Mouse (Mus musculus): ENCODE measurements at regions not wholly inside any gene's neighbourhood (a gene's known extent, or its start where the extent isn't known, plus 50 kb on each side); places are given as distances from the start of the nearest gene placed in this dataset.
"Not testable (repeated sequence)": the region's sequence is repeated elsewhere in the genome, so short reads cannot be mapped to it uniquely, and the experiment has no call there.

- DNase-seq (ENCODE audit: low spot score in 2 of 2), result peak; percentile 6 to 32
Observed at GRCm38 (mm10) chr13:82562576-82562975, 779.7 kb downstream of the Cetn3 start.

GRCm38 (mm10) chr13:82570925-82571324 lies 788.0 kb downstream of the Cetn3 start:
- DNase-seq (ENCODE audit: low spot score in 2 of 2), result no peak

GRCm38 (mm10) chr13:82577937-82578336 lies 795.1 kb downstream of the Cetn3 start:
- DNase-seq (ENCODE audit: low spot score in 2 of 2), result no peak

GRCm38 (mm10) chr13:82586335-82586734 lies 803.5 kb downstream of the Cetn3 start:
- no peak for DNase-seq (ENCODE audit: low spot score in 2 of 2)

GRCm38 (mm10) chr13:82593831-82594230 lies 811.0 kb downstream of the Cetn3 start:
- DNase-seq (ENCODE audit: low spot score in 2 of 2), result peak in 1 of 2 experiments; percentile 19

- no peak for DNase-seq (ENCODE audit: low spot score in 2 of 2)
Observed at GRCm38 (mm10) chr13:82595566-82595965, 812.7 kb downstream of the Cetn3 start.

- not testable (repeated sequence) for DNase-seq (ENCODE audit: low spot score in 2 of 2)
Observed at GRCm38 (mm10) chr13:82605868-82606267, 823.0 kb downstream of the Cetn3 start.

- no peak for DNase-seq (ENCODE audit: low spot score in 2 of 2)
Observed at GRCm38 (mm10) chr13:82619005-82619653, 836.3 kb downstream of the Cetn3 start.

- no peak for DNase-seq (ENCODE audit: low spot score in 2 of 2)
Observed at GRCm38 (mm10) chr13:82620036-82620435, 837.2 kb downstream of the Cetn3 start.

- no peak for DNase-seq (ENCODE audit: low spot score in 2 of 2)
Observed at GRCm38 (mm10) chr13:82620749-82621148, 837.9 kb downstream of the Cetn3 start.

- DNase-seq (ENCODE audit: low spot score in 2 of 2), result not testable (repeated sequence)
Observed at GRCm38 (mm10) chr13:82628727-82629126, 845.9 kb downstream of the Cetn3 start.

Data from right cerebral cortex, postnatal 36 days (tissue).